Mouse (Mus musculus): Measurements from ENCODE around the gene Xk.

- TF ChIP-seq CTCF (IDR thresholded peaks at IDR 0.05; ENCODE audit: low read depth) (no peak), EP300 (IDR thresholded peaks at IDR 0.05; ENCODE audit: low read depth) (no peak)
Measured at GRCm38 (mm10) chrX:9259267-9259666, 13.3 kb upstream of the Xk start.

All from liver, embryonic 14.5 days (tissue).